8 mouse cellular contexts compared by ENCODE assay signal in genomic region chr2:24944304-24944703, GRCm38 (mm10). TPM values are rescaled to one million over a fixed set of nuclear protein-coding genes. Genes with fewer than 3 reads are reported as not detected.
DNase-seq lines count a peak whose midpoint lies in the region; ATAC-seq and TF ChIP-seq lines count a peak whose summit lies in the region.
"Not testable (repeated sequence)": the region's sequence is repeated elsewhere in the genome, so short reads cannot be mapped to it uniquely, and the experiment has no call there.

No protein-coding gene starts in this region.

- not testable (repeated sequence) for H3K4me1 ChIP-seq in embryonic facial prominence, embryonic 14.5 days (ENCODE audit: control insufficient read depth, insufficient read depth, low read length); hindbrain, postnatal 0 days (ENCODE audit: insufficient read depth, low read length); lung, postnatal 0 days (ENCODE audit: insufficient read depth, low read depth, low read length)

- not testable (repeated sequence) for H3K36me3 ChIP-seq in embryonic facial prominence, embryonic 14.5 days (ENCODE audit: control insufficient read depth, insufficient read depth, low read length); hindbrain, postnatal 0 days (ENCODE audit: insufficient read depth, low read length); lung, postnatal 0 days (ENCODE audit: insufficient read depth, low read length)

- H3K9ac ChIP-seq in embryonic facial prominence, embryonic 14.5 days (ENCODE audit: low read depth, low read length); hindbrain, postnatal 0 days (replicated peaks; ENCODE audit: low read length); lung, postnatal 0 days (replicated peaks; ENCODE audit: low read depth): not testable (repeated sequence)

- not testable (repeated sequence) for H3K27ac ChIP-seq in embryonic facial prominence, embryonic 14.5 days (replicated peaks; ENCODE audit: low read depth, low read length); hindbrain, postnatal 0 days; lung, postnatal 0 days (ENCODE audit: low read length)

- ATAC-seq in CD4-positive, CD25-positive, alpha-beta regulatory T cell, adult 4 months: peak; percentile 57
- not testable (repeated sequence) for ATAC-seq in embryonic facial prominence, embryonic 14.5 days (ENCODE audit: low read depth); hindbrain, postnatal 0 days
- ATAC-seq in lung, postnatal 0 days: peak; percentile 38; the same call in 1 of the 2 replicates
- ATAC-seq in neutrophil, adult 5-6 weeks (ENCODE audit: extremely low read depth, insufficient number of reproducible peaks, low FRiP score, poor library complexity, severe bottlenecking): 0 out of 2 replicates have a peak, but pooled peaks have one; percentile 39

- H3K9me3 ChIP-seq in embryonic facial prominence, embryonic 14.5 days (ENCODE audit: control insufficient read depth, low read length); hindbrain, postnatal 0 days (ENCODE audit: low read length); lung, postnatal 0 days (ENCODE audit: low read length): not testable (repeated sequence)

- DNase-seq in adrenal gland, adult 2 months: peak; percentile 49
- DNase-seq in embryonic facial prominence, embryonic 14.5 days (ENCODE audit: low spot score): peak; percentile 54
- DNase-seq in hindbrain, postnatal 0 days (ENCODE audit: low spot score): peak; percentile 48
- DNase-seq in kidney, postnatal 36 days: peak; percentile 69 to 70
- peak; percentile 74 for DNase-seq in lung, postnatal 0 days (ENCODE audit: low spot score)
- peak; percentile 18 to 27 for DNase-seq in thymus, postnatal 36 days

- H3K27me3 ChIP-seq in embryonic facial prominence, embryonic 14.5 days (replicated peaks; ENCODE audit: control insufficient read depth, insufficient read depth, low read length); hindbrain, postnatal 0 days (ENCODE audit: insufficient read depth, low read length); lung, postnatal 0 days (replicated peaks; ENCODE audit: insufficient read depth, low read length): not testable (repeated sequence)

- not testable (repeated sequence) for H3K4me2 ChIP-seq in embryonic facial prominence, embryonic 14.5 days (ENCODE audit: low read depth, low read length); hindbrain, postnatal 0 days (ENCODE audit: low read depth, low read length); lung, postnatal 0 days (replicated peaks; ENCODE audit: low read depth, low read length)

- not testable (repeated sequence) for H3K4me3 ChIP-seq in embryonic facial prominence, embryonic 14.5 days (ENCODE audit: low read depth, low read length); hindbrain, postnatal 0 days (ENCODE audit: low read length); lung, postnatal 0 days (ENCODE audit: low read depth, low read length)

- TF ChIP-seq CTCF in hindbrain, postnatal 0 days (IDR thresholded peaks at IDR 0.05; ENCODE audit: low read depth): peak; percentile 47
- peak; percentile 73 for TF ChIP-seq CTCF in lung, postnatal 0 days (IDR thresholded peaks at IDR 0.05)

- 48% methylated on average over 2 of the region's 2 CpGs for WGBS in embryonic facial prominence, embryonic 14.5 days
- WGBS in hindbrain, postnatal 0 days: 41% methylated on average over 2 of the region's 2 CpGs
- 22% methylated on average over 2 of the region's 2 CpGs for WGBS in lung, postnatal 0 days

- TF ChIP-seq EP300 in lung, postnatal 0 days (IDR thresholded peaks at IDR 0.05): not testable (repeated sequence)

RNA-seq across cellular contexts. Expression of gene Zmynd19, which starts 5.3 kb away (rescaled TPM):
- polyA plus RNA-seq in CD4-positive, CD25-positive, alpha-beta regulatory T cell, adult 4 months (2017; shearing (Covaris generic)): 1 to 10 TPM in 1 of 2 experiments, under 1 TPM in 1; 0.89 to 1.4 TPM
- 10 to 100 TPM; 21.8 to 30.2 TPM for total RNA-seq in adrenal gland, adult 2 months (2021)
- 3.1 and 3.9 TPM in 2 replicates for polyA plus RNA-seq in adrenal gland, adult 2 months (2012; rRNA removed)
- 18.9 and 20.4 TPM in 2 replicates for polyA plus RNA-seq in embryonic facial prominence, embryonic 14.5 days (2014; fragmentation: Nextera tagmentation; extraction: Ambion mirVana)
- 23.2 and 25.6 TPM in 2 replicates for total RNA-seq in hindbrain, postnatal 0 days (2014; rRNA removed)
- 19.2 and 21.0 TPM in 2 replicates for polyA plus RNA-seq in hindbrain, postnatal 0 days (2015; fragmentation: Nextera tagmentation; extraction: Ambion mirVana)
- 5.0 and 7.3 TPM in 2 replicates for polyA plus RNA-seq in lung, postnatal 0 days (2015; fragmentation: Nextera tagmentation; extraction: Ambion mirVana)
- total RNA-seq in neutrophil, adult 5-6 weeks (2017): 3.6 and 4.5 TPM in 2 replicates

RNA-seq across cellular contexts. Expression of gene Arrdc1, which starts 9.3 kb away (rescaled TPM):
- polyA plus RNA-seq in CD4-positive, CD25-positive, alpha-beta regulatory T cell, adult 4 months (2017; shearing (Covaris generic)): 100 to 1,000 TPM; 223 to 311 TPM
- total RNA-seq in adrenal gland, adult 2 months (2021): 10 to 100 TPM; 12.8 to 15.9 TPM
- polyA plus RNA-seq in adrenal gland, adult 2 months (2012; rRNA removed): 49.2 and 50.6 TPM in 2 replicates
- 28.2 and 28.4 TPM in 2 replicates for polyA plus RNA-seq in embryonic facial prominence, embryonic 14.5 days (2014; fragmentation: Nextera tagmentation; extraction: Ambion mirVana)
- 78.8 and 80.7 TPM in 2 replicates for total RNA-seq in hindbrain, postnatal 0 days (2014; rRNA removed)
- 39.8 and 41.9 TPM in 2 replicates for polyA plus RNA-seq in hindbrain, postnatal 0 days (2015; fragmentation: Nextera tagmentation; extraction: Ambion mirVana)
- 174 and 180 TPM in 2 replicates for polyA plus RNA-seq in lung, postnatal 0 days (2015; fragmentation: Nextera tagmentation; extraction: Ambion mirVana)
- total RNA-seq in neutrophil, adult 5-6 weeks (2017): 163 and 167 TPM in 2 replicates

RNA-seq across cellular contexts. Expression of gene Dph7, which starts 17.9 kb away (rescaled TPM):
- 10 to 100 TPM; 34.2 to 42.6 TPM for polyA plus RNA-seq in CD4-positive, CD25-positive, alpha-beta regulatory T cell, adult 4 months (2017; shearing (Covaris generic))
- 10 to 100 TPM in 1 of 2 experiments, 1 to 10 TPM in 1; 6.2 to 16.7 TPM for total RNA-seq in adrenal gland, adult 2 months (2021)
- polyA plus RNA-seq in adrenal gland, adult 2 months (2012; rRNA removed): 8.5 and 9.7 TPM in 2 replicates
- polyA plus RNA-seq in embryonic facial prominence, embryonic 14.5 days (2014; fragmentation: Nextera tagmentation; extraction: Ambion mirVana): 24.1 and 27.6 TPM in 2 replicates
- 38.9 and 45.8 TPM in 2 replicates for total RNA-seq in hindbrain, postnatal 0 days (2014; rRNA removed)
- 32.1 and 35.7 TPM in 2 replicates for polyA plus RNA-seq in hindbrain, postnatal 0 days (2015; fragmentation: Nextera tagmentation; extraction: Ambion mirVana)
- polyA plus RNA-seq in lung, postnatal 0 days (2015; fragmentation: Nextera tagmentation; extraction: Ambion mirVana): 12.3 and 13.3 TPM in 2 replicates
- total RNA-seq in neutrophil, adult 5-6 weeks (2017): 10.1 and 11.3 TPM in 2 replicates

RNA-seq across cellular contexts. Expression of gene Ehmt1, which starts 24.9 kb away (rescaled TPM):
- polyA plus RNA-seq in CD4-positive, CD25-positive, alpha-beta regulatory T cell, adult 4 months (2017; shearing (Covaris generic)): 10 to 100 TPM; 49.2 to 76.4 TPM
- 10 to 100 TPM; 43.4 to 59.6 TPM for total RNA-seq in adrenal gland, adult 2 months (2021)
- 30.0 and 33.5 TPM in 2 replicates for polyA plus RNA-seq in adrenal gland, adult 2 months (2012; rRNA removed)
- polyA plus RNA-seq in embryonic facial prominence, embryonic 14.5 days (2014; fragmentation: Nextera tagmentation; extraction: Ambion mirVana): 67.1 and 77.2 TPM in 2 replicates
- 52.0 and 79.8 TPM in 2 replicates for total RNA-seq in hindbrain, postnatal 0 days (2014; rRNA removed)
- polyA plus RNA-seq in hindbrain, postnatal 0 days (2015; fragmentation: Nextera tagmentation; extraction: Ambion mirVana): 61.8 and 63.1 TPM in 2 replicates
- 39.1 and 45.0 TPM in 2 replicates for polyA plus RNA-seq in lung, postnatal 0 days (2015; fragmentation: Nextera tagmentation; extraction: Ambion mirVana)
- total RNA-seq in neutrophil, adult 5-6 weeks (2017): 109 and 118 TPM in 2 replicates

RNA-seq across cellular contexts. Expression of gene Mrpl41, which starts 30.6 kb away (rescaled TPM):
- polyA plus RNA-seq in CD4-positive, CD25-positive, alpha-beta regulatory T cell, adult 4 months (2017; shearing (Covaris generic)): 10 to 100 TPM; 91.6 to 98.5 TPM
- total RNA-seq in adrenal gland, adult 2 months (2021): 100 to 1,000 TPM; 108 to 118 TPM
- 34.9 and 39.4 TPM in 2 replicates for polyA plus RNA-seq in adrenal gland, adult 2 months (2012; rRNA removed)
- polyA plus RNA-seq in embryonic facial prominence, embryonic 14.5 days (2014; fragmentation: Nextera tagmentation; extraction: Ambion mirVana): 134 and 137 TPM in 2 replicates
- 52.0 and 52.7 TPM in 2 replicates for total RNA-seq in hindbrain, postnatal 0 days (2014; rRNA removed)
- 197 and 201 TPM in 2 replicates for polyA plus RNA-seq in hindbrain, postnatal 0 days (2015; fragmentation: Nextera tagmentation; extraction: Ambion mirVana)
- polyA plus RNA-seq in lung, postnatal 0 days (2015; fragmentation: Nextera tagmentation; extraction: Ambion mirVana): 90.0 and 98.4 TPM in 2 replicates
- 45.7 and 55.7 TPM in 2 replicates for total RNA-seq in neutrophil, adult 5-6 weeks (2017)

Comparison
In these comparisons a context has a peak if more than half of its experiments do, and no peak if none do; other contexts are left out.
1. DNase-seq: peak in every context shown above with its lines; median percentile 74 in lung, postnatal 0 days; 70 in kidney, postnatal 36 days; 54 in embryonic facial prominence, embryonic 14.5 days; 49 in adrenal gland, adult 2 months; 48 in hindbrain, postnatal 0 days; 22 in thymus, postnatal 36 days.